Mouse (Mus musculus) stomach, embryonic 14.5 days (tissue): ENCODE measurements around the gene Tex50. TPM values are rescaled to one million over a fixed set of nuclear protein-coding genes. Genes with fewer than 3 reads are reported as not detected.

Experiments used
- ATAC-seq: fragments of 200-750 bp; cut with Nextera tagmentation; 2 replicates; pipeline ENCODE4 v1.8.0; 2017; ENCODE audit warnings: low read depth, moderate TSS enrichment; ENCODE audit not compliant: insufficient number of reproducible peaks, insufficient read depth, low FRiP score
- H3K27ac ChIP-seq: fragments of 300-500 bp; sonication (generic); 2 replicates; pipeline ENCODE4 v1.5.1; 2014; ENCODE audit warnings: mild to moderate bottlenecking, low read length, moderate library complexity, mixed read lengths
- H3K27me3 ChIP-seq: fragments of 300-500 bp; sonication (generic); 2 replicates; pipeline ENCODE4 v1.6.1; 2014; ENCODE audit warnings: low read length, control low read depth, mixed read lengths; ENCODE audit not compliant: control insufficient read depth, insufficient read depth
- H3K36me3 ChIP-seq: fragments of 300-500 bp; sonication (generic); 2 replicates; pipeline ENCODE4 v1.6.1; 2014; ENCODE audit warnings: mild to moderate bottlenecking, control low read depth, low read length, moderate library complexity, mixed read lengths; ENCODE audit not compliant: control insufficient read depth, insufficient read depth
- H3K4me1 ChIP-seq: fragments of 300-500 bp; sonication (generic); 2 replicates; pipeline ENCODE4 v1.6.1; 2014; ENCODE audit warnings: low read length, control low read depth, mixed read lengths; ENCODE audit not compliant: control insufficient read depth, insufficient read depth
- H3K4me2 ChIP-seq: fragments of 300-500 bp; sonication (generic); replicated peaks from 2 replicates; pipeline ENCODE4 v1.6.1; 2014; ENCODE audit warnings: low read depth, low read length, control low read depth
- H3K4me3 ChIP-seq: fragments of 300-500 bp; sonication (generic); 2 replicates; pipeline ENCODE4 v1.5.1; 2014; ENCODE audit warnings: low read depth, low read length, control low read depth
- H3K9ac ChIP-seq: fragments of 300-500 bp; sonication (generic); replicated peaks from 2 replicates; pipeline ENCODE4 v1.6.1; 2014; ENCODE audit warnings: low read depth, mild to moderate bottlenecking, control low read depth, low read length, moderate library complexity, mixed read lengths
- H3K9me3 ChIP-seq: fragments of 300-500 bp; sonication (generic); 2 replicates; pipeline ENCODE4 v1.6.1; 2016; ENCODE audit warnings: low read depth, low read length, control low read depth; ENCODE audit not compliant: control insufficient read depth
- WGBS: fragments of 180-500 bp; shearing (Covaris S2); extraction: QIAGEN DNeasy Blood & Tissue Kit; methylation state at CpG from one replicate; pipeline ENCODE4 v1.1.7; 2014; 5-methylcytosine and 5-hydroxymethylcytosine counted together
- polyA plus RNA-seq: library from polyadenylated mRNA; unstranded; fragments of >200 nt; fragmentation: Nextera tagmentation; extraction: Ambion mirVana; gene quantifications from 2 replicates; pipeline ENCODE4 v1.2.1, GENCODE M21; 2014

The Tex50 gene
- polyA plus RNA-seq, 1 experiment from 2014 or later, result not detected

DNA sequence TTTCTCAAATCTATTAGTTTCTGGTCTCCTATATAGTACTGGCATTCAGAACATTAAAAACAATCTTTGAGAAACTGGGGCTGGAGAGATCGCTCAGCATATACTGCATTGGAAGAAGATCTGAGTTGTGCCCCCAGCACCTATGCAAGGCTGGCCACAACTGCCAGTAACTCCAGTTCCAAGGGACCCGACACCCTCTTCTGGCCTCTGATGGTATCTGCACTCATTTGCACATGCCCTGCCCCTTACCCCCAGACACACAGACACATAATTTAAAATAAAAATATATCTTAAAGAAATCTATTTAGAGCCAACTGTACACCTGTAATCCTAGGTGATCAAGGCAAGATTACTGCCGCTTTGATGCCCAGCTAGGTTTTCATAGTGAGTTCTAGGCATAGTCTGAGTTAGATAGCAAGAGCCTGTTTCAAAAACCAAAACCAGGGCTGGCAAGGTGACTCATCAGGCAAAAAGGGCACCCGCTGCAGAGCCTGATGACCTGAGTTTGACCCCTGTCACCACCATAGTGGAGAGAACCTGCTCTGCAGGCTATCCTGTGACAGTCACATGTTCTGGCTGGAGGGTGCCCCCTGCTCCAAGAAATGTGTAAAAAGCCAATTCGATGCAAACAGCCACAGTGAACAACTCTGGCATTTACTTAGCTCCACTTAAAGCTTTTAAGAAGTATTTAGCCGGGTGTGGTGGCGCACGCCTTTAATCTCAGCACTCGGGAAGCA lies 18.9 kb downstream of the Tex50 start:
- Histone ChIP-seq H3K9ac (no peak overlapping the region), H3K27ac (no peak overlapping the region), H3K9me3 (no peaks in the 10 kb centered on the region), H3K4me2 (no peak overlapping the region), H3K36me3 (no peaks in the 10 kb centered on the region), H3K27me3 (no peaks in the 10 kb centered on the region), H3K4me1 (peaks cover 3% of the 10 kb centered on the region; the same call in 1 of the 2 replicates), H3K4me3 (no peak overlapping the region)
- ATAC-seq, result no peak
- 80% methylated on average over 9 of the region's 9 CpGs for WGBS

- H3K4me3 ChIP-seq, result no peak overlapping the region
- no peak overlapping the region for H3K27ac ChIP-seq
- no peak for ATAC-seq
- H3K27me3 ChIP-seq, result no peaks in the 10 kb centered on the region
- 85% methylated on average over 2 of the region's 2 CpGs for WGBS
- no peaks in the 10 kb centered on the region for H3K9me3 ChIP-seq
- H3K9ac ChIP-seq, result no peak overlapping the region
- peaks cover 3% of the 10 kb centered on the region; the same call in 1 of the 2 replicates for H3K4me1 ChIP-seq
- no peaks in the 10 kb centered on the region for H3K36me3 ChIP-seq
- no peak overlapping the region for H3K4me2 ChIP-seq
These were observed 19.6 kb downstream of the Tex50 start for GRCm38 (mm10) chr1:161139496-161139895.

DNA sequence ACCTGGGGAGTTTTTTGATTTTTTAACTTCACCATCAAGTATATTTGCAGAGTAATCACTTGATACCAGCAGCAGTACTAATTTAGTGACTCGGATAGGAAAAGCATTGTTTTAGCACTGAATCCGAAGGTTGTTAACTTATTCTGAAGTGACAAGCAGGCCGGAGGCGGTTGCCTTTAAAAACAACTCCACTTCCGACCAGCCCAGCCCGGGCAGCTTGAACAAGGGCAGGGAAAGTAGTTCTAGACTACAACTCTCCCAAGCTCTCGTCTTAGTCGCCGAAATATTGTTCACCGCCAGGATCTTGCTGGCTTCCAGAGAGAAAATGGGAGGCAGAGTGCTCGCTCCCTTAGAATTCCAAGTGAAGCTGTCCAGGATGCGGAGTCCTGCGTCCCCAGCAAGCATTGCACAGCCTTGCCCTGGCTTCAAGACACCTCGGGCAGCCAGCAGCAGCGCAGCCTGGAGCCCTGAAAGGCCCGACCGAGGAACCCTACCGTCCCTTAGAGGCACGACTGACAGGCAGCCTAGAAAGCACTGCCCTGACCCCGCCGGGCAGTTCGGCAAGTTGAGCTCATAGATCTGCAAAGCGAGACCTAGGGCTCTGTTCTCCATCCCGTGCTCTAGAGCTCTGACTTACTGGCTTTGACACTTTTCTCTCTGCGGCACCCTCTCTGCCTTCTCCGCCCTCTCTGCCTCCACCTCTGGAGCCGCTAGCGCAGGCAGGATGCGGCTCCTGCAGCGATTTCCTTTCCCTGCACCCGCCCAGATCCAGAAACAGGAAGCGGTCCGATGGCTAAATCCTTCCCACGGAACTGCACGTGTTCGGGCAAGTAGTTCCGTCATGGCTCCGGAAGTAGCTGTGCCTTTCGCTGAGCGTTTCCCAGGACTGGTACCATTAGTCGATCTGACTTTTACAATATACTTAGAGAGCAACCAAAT lies 28.1 kb downstream of the Tex50 start, which contains the start of gene Klhl20:
Gene Klhl20 (minus strand): TSS at position 786 of the 939 bp plus-strand sequence.
- H3K4me3 ChIP-seq, result peak within 1 kb of the TSS; percentile 66
- peak; percentile 97 for ATAC-seq
- 1% methylated on average over 41 of the region's 41 CpGs for WGBS

DNA sequence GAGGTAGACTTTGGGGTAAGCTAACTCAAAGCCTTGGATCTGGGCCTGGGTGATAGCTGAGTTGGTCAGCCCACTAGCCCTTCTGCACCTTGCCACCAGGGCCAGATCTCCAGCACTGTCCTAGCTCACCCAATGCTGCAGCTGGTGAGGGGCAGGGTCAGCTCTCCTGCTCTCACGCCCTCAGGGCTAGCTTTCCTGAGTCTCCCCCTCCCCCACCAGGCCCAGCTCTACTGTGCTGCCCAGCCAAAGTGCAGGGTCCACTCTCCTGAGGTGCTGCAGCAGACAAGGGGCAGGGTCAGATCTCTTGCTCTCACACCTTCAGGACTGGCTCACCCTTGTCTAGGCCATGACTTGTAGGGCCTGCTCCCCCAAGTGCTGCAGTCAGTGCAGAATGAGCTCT lies 32.7 kb downstream of the Tex50 start:
- Histone ChIP-seq H3K4me3 (no peak overlapping the region), H3K9me3 (no peaks in the 10 kb centered on the region), H3K27ac (no peak overlapping the region), H3K36me3 (no peaks in the 10 kb centered on the region; the same call in 1 of the 2 replicates), H3K27me3 (no peaks in the 10 kb centered on the region), H3K4me2 (no peak overlapping the region), H3K4me1 (0 out of 2 replicates have a peak, but pooled peaks cover 6% of the 10 kb centered on the region), H3K9ac (no peak overlapping the region)
- 69% methylated on average over 1 of the region's 1 CpGs for WGBS
- no peak for ATAC-seq

More for the DNA sequence above, 28.1 kb downstream of the Tex50 start, which contains the start of gene Klhl20:
- Histone ChIP-seq H3K9ac (peak within 1 kb of the TSS; percentile 70), H3K4me2 (peak within 1 kb of the TSS; percentile 79), H3K9me3 (no peaks in the 10 kb centered on the region), H3K27me3 (no peaks in the 10 kb centered on the region), H3K4me1 (0 out of 2 replicates have a peak, but pooled peaks cover 6% of the 10 kb centered on the region), H3K36me3 (no peaks in the 10 kb centered on the region; the same call in 1 of the 2 replicates), H3K27ac (peak within 1 kb of the TSS; percentile 71; the same call in 1 of the 2 replicates)

- Histone ChIP-seq H3K9ac (no peak overlapping the region), H3K9me3 (no peaks in the 10 kb centered on the region), H3K36me3 (no peaks in the 10 kb centered on the region; the same call in 1 of the 2 replicates), H3K4me2 (no peak overlapping the region), H3K4me1 (no peaks in the 10 kb centered on the region), H3K27me3 (no peaks in the 10 kb centered on the region), H3K4me3 (no peak overlapping the region), H3K27ac (no peak overlapping the region)
- ATAC-seq, result no peak
- WGBS, result 85% methylated on average over 10 of the region's 10 CpGs
These were observed 36.3 kb downstream of the Tex50 start for GRCm38 (mm10) chr1:161122661-161123418.

DNA sequence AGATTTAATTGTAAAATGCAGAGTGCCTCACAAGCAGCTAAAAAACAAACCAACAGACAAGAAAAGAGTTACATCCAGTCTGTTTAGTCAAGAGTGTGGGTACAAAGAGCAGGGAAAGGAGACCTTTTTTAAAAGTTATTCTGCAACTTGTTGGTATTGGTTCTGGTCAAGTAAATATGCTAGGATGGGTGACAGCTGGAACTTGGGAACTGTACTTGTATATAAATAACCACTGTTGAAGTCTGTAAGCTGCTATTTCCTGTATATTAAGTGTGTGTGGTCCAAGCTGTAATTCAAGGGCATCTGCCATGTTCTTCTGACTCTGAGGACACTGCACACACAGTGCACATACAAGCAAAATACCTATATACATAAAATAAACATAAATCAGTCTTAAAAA lies 44.5 kb downstream of the Tex50 start:
- H3K9ac ChIP-seq, result no peak overlapping the region
- H3K27me3 ChIP-seq, result no peaks in the 10 kb centered on the region
- H3K4me1 ChIP-seq, result no peaks in the 10 kb centered on the region
- ATAC-seq, result no peak
- no peak overlapping the region for H3K4me3 ChIP-seq
- H3K27ac ChIP-seq, result peak overlapping the region; percentile 67
- H3K36me3 ChIP-seq, result no peaks in the 10 kb centered on the region
- no peaks in the 10 kb centered on the region for H3K9me3 ChIP-seq
- H3K4me2 ChIP-seq, result no peak overlapping the region

GRCm38 (mm10) chr1:161109216-161109615 lies 49.9 kb downstream of the Tex50 start:
- Histone ChIP-seq H3K4me2 (no peak overlapping the region), H3K4me3 (no peak overlapping the region), H3K36me3 (peaks cover 20% of the 10 kb centered on the region), H3K27me3 (no peaks in the 10 kb centered on the region), H3K9me3 (no peaks in the 10 kb centered on the region), H3K9ac (no peak overlapping the region), H3K27ac (no peak overlapping the region), H3K4me1 (no peaks in the 10 kb centered on the region)
- ATAC-seq, result no peak
- WGBS, result 85% methylated on average over 8 of the region's 8 CpGs
